Mouse (Mus musculus): ENCODE results near the gene Ampd3.

GRCm38 (mm10) chr7:110784965-110785364 is 17.0 kb downstream of the Ampd3 start:
- no peak for TF ChIP-seq CTCF (IDR thresholded peaks at IDR 0.05; ENCODE audit: borderline replicate concordance, insufficient read depth, low read depth, low read length)
- TF ChIP-seq POLR2A (IDR thresholded peaks at IDR 0.05; ENCODE audit: borderline replicate concordance, insufficient read depth, low read length), result no peak
